Mouse (Mus musculus): ENCODE measurements around the gene Ckap2. TPM values are rescaled to one million over a fixed set of nuclear protein-coding genes. Genes with fewer than 3 reads are reported as not detected.
"Not testable (repeated sequence)": the region's sequence is repeated elsewhere in the genome, so short reads cannot be mapped to it uniquely, and the experiment has no call there.

The Ckap2 gene
- polyA plus RNA-seq, 1 experiment: 2.6 TPM

DNA sequence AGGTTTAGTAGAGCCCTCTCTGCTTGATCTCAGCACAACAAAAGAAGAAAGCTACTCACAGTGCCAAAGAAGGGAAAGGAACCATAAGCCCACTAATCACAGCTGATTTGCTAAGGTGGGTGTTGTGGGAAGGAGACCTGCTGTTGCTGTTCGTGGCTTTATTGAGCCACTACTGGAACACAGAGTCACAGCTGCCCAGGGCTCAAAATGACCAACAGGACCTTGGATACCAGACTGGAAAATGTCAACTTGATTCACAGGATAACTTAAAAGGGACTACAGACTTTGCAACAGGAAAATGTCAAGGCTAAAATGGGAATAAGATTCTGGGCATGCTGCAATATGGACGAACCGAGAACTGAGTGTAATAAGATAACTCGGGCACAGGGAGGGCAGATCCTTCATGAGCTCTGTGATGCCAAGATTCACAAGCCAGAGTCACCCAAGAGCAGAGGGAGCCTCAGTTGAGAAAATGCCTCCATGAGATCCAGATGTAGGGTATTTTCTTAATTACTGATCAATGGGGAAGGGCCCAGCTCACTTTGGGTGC is 43.7 kb downstream of the Ckap2 start:
- no peak for DNase-seq (ENCODE audit: low read depth in 1 of 2, low spot score in 2 of 2)
- H3K36me3 ChIP-seq (ENCODE audit: control insufficient read depth, insufficient read depth, low read length): peaks cover 2% of the 10 kb centered on the region; the same call in 1 of the 2 replicates
- no peak overlapping the region for H3K27ac ChIP-seq (ENCODE audit: insufficient read depth, low read length)
- no peaks in the 10 kb centered on the region for H3K4me1 ChIP-seq (ENCODE audit: control insufficient read depth, insufficient read depth, insufficient read length)
- no peaks in the 10 kb centered on the region for H3K27me3 ChIP-seq (ENCODE audit: control insufficient read depth, insufficient read depth, low read length)
- TF ChIP-seq POLR2A (IDR thresholded peaks at IDR 0.05; ENCODE audit: low read depth, low read length) (no peak), CTCF (IDR thresholded peaks at IDR 0.05; ENCODE audit: extremely low read depth, insufficient read depth, insufficient read length, insufficient replicate concordance) (no peak)
- H3K4me3 ChIP-seq (ENCODE audit: extremely low read depth, insufficient read depth, insufficient read length): no peak overlapping the region
- WGBS: 96% methylated on average over 4 of the region's 4 CpGs

DNA sequence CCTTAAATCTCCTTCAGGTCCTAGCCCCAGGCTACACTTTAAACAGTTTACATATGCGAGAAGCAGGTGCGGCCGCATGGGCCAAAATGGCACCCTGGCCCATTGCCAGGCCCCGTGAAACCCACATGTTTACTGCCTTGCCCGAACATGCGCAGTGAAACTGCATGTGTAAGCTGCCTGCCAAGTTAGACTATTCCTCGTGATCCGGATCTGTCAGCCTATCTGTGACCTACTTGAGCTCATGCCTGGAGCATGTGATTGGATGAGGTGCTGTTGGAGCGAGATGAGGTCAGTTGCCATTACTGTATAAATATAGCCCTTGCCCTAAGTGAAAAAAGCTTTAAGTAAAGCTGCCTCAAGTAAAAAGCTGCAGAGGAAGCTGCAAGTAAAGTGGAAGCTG is 49.2 kb downstream of the Ckap2 start:
- not testable (repeated sequence) for H3K27me3 ChIP-seq (ENCODE audit: control insufficient read depth, insufficient read depth, low read length); DNase-seq (ENCODE audit: low read depth in 1 of 2, low spot score in 2 of 2); H3K36me3 ChIP-seq (ENCODE audit: control insufficient read depth, insufficient read depth, low read length); H3K4me3 ChIP-seq (ENCODE audit: extremely low read depth, insufficient read depth, insufficient read length); H3K27ac ChIP-seq (ENCODE audit: insufficient read depth, low read length); H3K4me1 ChIP-seq (ENCODE audit: control insufficient read depth, insufficient read depth, insufficient read length)
- 97% methylated on average over 9 of the region's 9 CpGs for WGBS

DNA sequence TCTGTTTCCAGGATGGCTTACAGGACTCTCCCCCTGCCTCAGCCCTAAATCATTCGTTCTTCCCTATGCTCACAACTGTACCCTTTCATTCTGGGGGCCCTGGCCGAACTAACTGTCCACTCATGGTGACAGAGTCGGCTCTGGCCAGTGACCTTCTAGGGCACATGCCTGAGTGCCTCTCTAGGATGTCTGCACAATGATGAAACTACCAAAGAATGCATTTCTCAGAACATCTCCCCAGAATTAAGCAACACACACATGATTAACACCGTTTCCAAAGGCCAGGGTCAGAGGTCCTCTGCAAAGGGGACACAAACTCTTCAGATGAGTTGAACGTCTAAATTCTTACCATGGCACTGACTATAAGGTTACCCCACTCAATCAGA is 50.9 kb downstream of the Ckap2 start:
- Histone ChIP-seq H3K27me3 (ENCODE audit: control insufficient read depth, insufficient read depth, low read length) (no peaks in the 10 kb centered on the region), H3K27ac (ENCODE audit: insufficient read depth, low read length) (no peak overlapping the region), H3K4me3 (ENCODE audit: extremely low read depth, insufficient read depth, insufficient read length) (no peak overlapping the region), H3K36me3 (ENCODE audit: control insufficient read depth, insufficient read depth, low read length) (peaks cover 1% of the 10 kb centered on the region; the same call in 1 of the 2 replicates), H3K4me1 (ENCODE audit: control insufficient read depth, insufficient read depth, insufficient read length) (no peaks in the 10 kb centered on the region)
- no peak for DNase-seq (ENCODE audit: low read depth in 1 of 2, low spot score in 2 of 2)
- TF ChIP-seq POLR2A (IDR thresholded peaks at IDR 0.05; ENCODE audit: low read depth, low read length): no peak
- TF ChIP-seq CTCF (IDR thresholded peaks at IDR 0.05; ENCODE audit: extremely low read depth, insufficient read depth, insufficient read length, insufficient replicate concordance): no peak
- WGBS: 92% methylated on average over 5 of the region's 5 CpGs

DNA sequence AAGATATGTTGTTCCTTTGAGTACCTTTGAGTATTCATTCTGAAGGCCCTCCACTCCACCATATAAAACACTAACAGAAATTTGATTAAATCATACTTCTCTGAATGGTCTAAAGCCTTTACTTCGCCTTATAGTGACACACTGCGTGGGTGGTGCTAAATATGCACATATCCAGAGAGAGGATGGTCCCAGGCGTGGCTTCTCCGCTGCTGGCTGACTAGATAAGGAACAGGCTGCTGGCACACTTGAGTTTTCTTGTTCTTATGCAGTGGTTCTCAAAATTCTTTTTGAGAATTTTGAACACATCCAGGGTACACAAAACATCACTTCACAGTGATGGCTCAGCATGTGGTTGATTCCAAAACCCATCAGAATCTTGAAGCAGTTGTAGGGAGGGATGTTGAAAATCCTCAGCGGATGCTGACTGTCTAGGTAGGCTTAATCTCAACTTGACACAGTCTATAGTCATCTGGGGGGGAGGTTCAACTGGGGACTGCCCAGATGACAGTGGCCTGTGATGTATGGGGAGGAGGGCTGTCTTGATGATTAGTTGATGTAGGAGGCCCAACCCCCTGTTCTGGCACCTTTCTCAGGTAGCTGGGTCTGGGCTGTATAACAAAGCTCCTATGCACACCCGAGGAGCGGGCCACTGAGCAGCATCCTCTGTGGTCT is 51.4 kb downstream of the Ckap2 start:
- TF ChIP-seq CTCF (IDR thresholded peaks at IDR 0.05; ENCODE audit: extremely low read depth, insufficient read depth, insufficient read length, insufficient replicate concordance) (no peak), POLR2A (IDR thresholded peaks at IDR 0.05; ENCODE audit: low read depth, low read length) (no peak)
- H3K27ac ChIP-seq (ENCODE audit: insufficient read depth, low read length): no peak overlapping the region
- peaks cover 1% of the 10 kb centered on the region; the same call in 1 of the 2 replicates for H3K36me3 ChIP-seq (ENCODE audit: control insufficient read depth, insufficient read depth, low read length)
- no peaks in the 10 kb centered on the region for H3K4me1 ChIP-seq (ENCODE audit: control insufficient read depth, insufficient read depth, insufficient read length)
- H3K27me3 ChIP-seq (ENCODE audit: control insufficient read depth, insufficient read depth, low read length): no peaks in the 10 kb centered on the region
- 92% methylated on average over 7 of the region's 7 CpGs for WGBS
- DNase-seq (ENCODE audit: low read depth in 1 of 2, low spot score in 2 of 2): no peak
- no peak overlapping the region for H3K4me3 ChIP-seq (ENCODE audit: extremely low read depth, insufficient read depth, insufficient read length)

DNA sequence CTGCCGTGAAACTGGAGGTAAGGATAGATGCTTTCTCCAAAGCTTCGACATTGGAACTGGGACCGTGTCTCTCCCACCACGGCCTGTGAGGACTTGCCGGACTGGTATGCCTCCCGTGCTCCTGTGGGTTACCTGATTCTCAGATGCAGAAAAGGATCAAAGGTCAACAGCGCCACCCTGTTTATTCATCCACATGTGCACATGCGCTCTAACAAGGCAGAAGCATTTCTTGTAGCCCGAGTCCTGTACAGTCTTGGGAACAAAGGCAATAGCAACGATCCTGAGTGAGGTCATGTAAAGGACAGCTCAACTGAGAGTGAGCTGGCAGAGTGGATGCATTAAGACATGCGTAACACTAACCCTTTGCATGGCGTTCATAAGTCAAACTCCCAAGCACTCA is 53.6 kb downstream of the Ckap2 start:
- Histone ChIP-seq H3K4me1 (ENCODE audit: control insufficient read depth, insufficient read depth, insufficient read length) (no peaks in the 10 kb centered on the region), H3K4me3 (ENCODE audit: extremely low read depth, insufficient read depth, insufficient read length) (no peak overlapping the region), H3K36me3 (ENCODE audit: control insufficient read depth, insufficient read depth, low read length) (peaks cover 1% of the 10 kb centered on the region; the same call in 1 of the 2 replicates), H3K27me3 (ENCODE audit: control insufficient read depth, insufficient read depth, low read length) (no peaks in the 10 kb centered on the region), H3K27ac (ENCODE audit: insufficient read depth, low read length) (no peak overlapping the region)
- WGBS: 95% methylated on average over 12 of the region's 12 CpGs
- no peak for DNase-seq (ENCODE audit: low read depth in 1 of 2, low spot score in 2 of 2)
- TF ChIP-seq POLR2A (IDR thresholded peaks at IDR 0.05; ENCODE audit: low read depth, low read length): no peak
- TF ChIP-seq CTCF (IDR thresholded peaks at IDR 0.05; ENCODE audit: extremely low read depth, insufficient read depth, insufficient read length, insufficient replicate concordance): no peak

DNA sequence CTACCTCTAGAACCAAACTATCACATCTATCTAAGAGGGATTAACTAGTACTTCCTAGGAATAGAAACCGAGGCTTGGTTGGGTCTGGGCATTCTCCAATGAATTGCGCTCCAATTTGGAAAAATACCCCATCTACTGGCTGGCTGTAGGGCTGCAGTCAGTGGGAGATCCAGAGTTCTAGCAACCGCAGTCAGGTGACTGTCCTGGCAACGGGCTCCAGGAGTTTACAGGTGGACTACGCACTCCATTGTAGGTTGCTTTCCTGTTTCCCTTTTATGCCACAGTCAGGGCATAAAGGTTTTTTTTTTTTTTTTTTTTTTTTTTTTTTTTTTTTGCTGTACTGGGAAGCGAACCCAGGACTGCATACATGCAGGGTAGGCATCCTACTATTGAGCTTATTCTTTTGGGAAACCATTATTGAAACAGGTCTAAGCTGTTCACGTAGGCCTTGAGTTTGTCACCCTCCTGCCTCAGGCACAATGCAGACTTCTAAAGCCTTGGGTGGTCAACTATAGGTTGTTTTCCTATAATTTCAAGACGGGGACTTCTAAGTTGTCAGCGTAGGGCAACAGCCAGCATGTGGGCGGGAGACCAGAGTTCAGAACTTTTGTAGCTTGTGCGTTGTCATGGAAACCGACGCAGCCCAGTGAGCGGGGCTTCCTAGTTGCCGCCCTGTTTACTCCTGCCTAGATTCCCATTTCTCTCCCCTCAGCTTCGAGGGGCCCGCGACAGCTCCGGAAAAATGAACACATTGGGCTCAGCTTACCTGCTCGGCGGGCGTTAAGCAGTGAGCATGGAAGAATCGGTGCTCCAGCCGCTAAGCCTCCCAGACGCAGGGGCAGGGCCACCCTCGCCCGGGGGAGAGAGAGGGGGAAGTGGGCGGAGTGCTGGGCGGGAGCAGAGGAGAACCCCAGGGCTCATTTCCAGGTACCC is 61.1 kb downstream of the Ckap2 start, which contains the start of gene Nek5:
TSS of gene Nek5 (minus strand) at position 834 of the 933 bp plus-strand sequence.
- Histone ChIP-seq H3K27ac (ENCODE audit: insufficient read depth, low read length) (no peak within 1 kb of the TSS), H3K4me3 (ENCODE audit: extremely low read depth, insufficient read depth, insufficient read length) (peak within 1 kb of the TSS; percentile 64), H3K36me3 (ENCODE audit: control insufficient read depth, insufficient read depth, low read length) (no peaks in the 10 kb centered on the region), H3K4me1 (ENCODE audit: control insufficient read depth, insufficient read depth, insufficient read length) (no peaks in the 10 kb centered on the region), H3K27me3 (ENCODE audit: control insufficient read depth, insufficient read depth, low read length) (no peaks in the 10 kb centered on the region)
- WGBS: 2% methylated on average over 29 of the region's 29 CpGs
- TF ChIP-seq POLR2A (IDR thresholded peaks at IDR 0.05; ENCODE audit: low read depth, low read length): no peak
- no peak for TF ChIP-seq CTCF (IDR thresholded peaks at IDR 0.05; ENCODE audit: extremely low read depth, insufficient read depth, insufficient read length, insufficient replicate concordance)
- peak; percentile 26 to 41 for DNase-seq (ENCODE audit: low read depth in 1 of 2, low spot score in 2 of 2)

Other genes with a start within 250 kb of the Ckap2 start
- not detected in 2 replicates for gene Defb35, start 247.5 kb downstream of the Ckap2 start, polyA plus RNA-seq (2012; rRNA removed)
- not detected in 2 replicates for gene Defb13, start 239.1 kb downstream of the Ckap2 start, polyA plus RNA-seq (2012; rRNA removed)
- gene Fam90a1a, start 227.1 kb downstream of the Ckap2 start, polyA plus RNA-seq (2012; rRNA removed): not detected in 2 replicates
- gene Ccdc70, start 216.0 kb downstream of the Ckap2 start, polyA plus RNA-seq (2012; rRNA removed): not detected in 2 replicates
- gene Atp7b, start 125.5 kb downstream of the Ckap2 start, polyA plus RNA-seq (2012; rRNA removed): 1.1 TPM in 2 replicates
- 1.2 and 2.3 TPM in 2 replicates for gene Alg11, start 125.1 kb downstream of the Ckap2 start, polyA plus RNA-seq (2012; rRNA removed)
- gene Nek5, start 60.8 kb downstream of the Ckap2 start, polyA plus RNA-seq (2012; rRNA removed): not detected in 2 replicates
- gene Nek3, start 19.4 kb downstream of the Ckap2 start, polyA plus RNA-seq (2012; rRNA removed): 0.74 and 1.0 TPM in 2 replicates
- 5.2 and 5.9 TPM in 2 replicates for gene Vps36, start 7.0 kb upstream of the Ckap2 start, polyA plus RNA-seq (2012; rRNA removed)
- 2.1 and 2.3 TPM in 2 replicates for gene Thsd1, start 41.5 kb upstream of the Ckap2 start, polyA plus RNA-seq (2012; rRNA removed)
- gene Tpte, start 97.6 kb upstream of the Ckap2 start, polyA plus RNA-seq (2012; rRNA removed): not detected in 2 replicates
- 1.4 and 1.5 TPM in 2 replicates for gene Slc25a15, start 212.8 kb upstream of the Ckap2 start, polyA plus RNA-seq (2012; rRNA removed)
- 1.4 and 1.6 TPM in 2 replicates for gene Mrps31, start 225.5 kb upstream of the Ckap2 start, polyA plus RNA-seq (2012; rRNA removed)

Data from spleen, adult 2 months (tissue).